Mouse (Mus musculus) embryonic fibroblast, embryonic 13.5 days (primary cell): ENCODE measurements around the gene Xrcc2.
A peak's percentile ranks its signal among the peaks of the same experiment; 100 is the strongest.

Source experiments
- CTCF ChIP-seq: IDR thresholded peaks from 2 replicates; pipeline ENCODE4 v1.5.1; 2011; ENCODE audit warnings: mild to moderate bottlenecking, control low read depth, low read length, moderate library complexity, borderline replicate concordance; ENCODE audit not compliant: insufficient read depth
- POLR2A ChIP-seq: IDR thresholded peaks from 2 replicates; pipeline ENCODE4 v1.6.1; 2011; ENCODE audit warnings: low read depth, mild to moderate bottlenecking, control low read depth, low read length, moderate library complexity

GRCm38 (mm10) chr5:25697941-25698340 lies 7.7 kb downstream of the Xrcc2 start:
- TF ChIP-seq CTCF (peak; percentile 15; the same call in 1 of the 2 replicates), POLR2A (no peak)
